Mouse (Mus musculus): ENCODE results near the gene Ralb.

Gene Ralb

DNA sequence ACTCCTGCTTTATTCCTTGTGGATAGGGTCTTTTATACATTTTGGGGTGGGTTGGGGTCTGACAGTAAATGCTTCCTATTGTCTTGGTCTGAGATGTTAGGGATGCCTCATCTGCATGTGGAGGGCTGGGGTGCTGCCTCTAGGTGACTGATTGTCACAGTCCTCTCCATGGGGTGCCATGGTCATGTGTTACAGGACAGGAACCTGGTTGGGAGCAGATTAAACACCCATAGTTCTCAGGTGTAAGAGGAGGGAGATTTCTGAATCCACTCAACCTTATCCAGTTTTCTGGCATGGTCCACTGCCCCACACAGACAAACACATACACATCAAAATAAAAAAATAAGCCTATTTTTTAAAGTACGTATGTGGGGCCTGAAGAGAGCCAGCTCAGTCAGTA lies 12.1 kb downstream of the Ralb start:
- DNase-seq (ENCODE audit: low read depth, low spot score): no peak

DNA sequence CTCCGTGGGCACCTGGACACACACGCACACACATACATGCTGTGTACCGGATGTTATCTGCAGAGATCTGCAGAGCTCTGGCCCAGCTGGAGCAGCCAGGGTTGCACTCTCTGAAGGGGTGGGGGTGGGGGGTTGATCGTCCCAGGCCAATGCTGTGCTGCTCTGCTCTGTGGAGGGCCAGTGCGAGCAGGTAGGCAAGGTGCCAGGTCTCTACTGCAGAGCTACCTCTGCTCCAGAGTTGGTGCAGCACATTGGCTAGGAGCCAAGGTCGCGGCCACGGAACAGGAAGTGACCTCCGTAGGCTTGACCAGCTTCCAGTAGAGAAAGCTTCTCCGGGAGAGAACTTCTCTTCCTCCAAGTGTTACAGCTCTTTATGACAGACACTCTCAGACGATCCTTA lies 12.5 kb downstream of the Ralb start:
- DNase-seq (ENCODE audit: low read depth, low spot score): no peak

DNA sequence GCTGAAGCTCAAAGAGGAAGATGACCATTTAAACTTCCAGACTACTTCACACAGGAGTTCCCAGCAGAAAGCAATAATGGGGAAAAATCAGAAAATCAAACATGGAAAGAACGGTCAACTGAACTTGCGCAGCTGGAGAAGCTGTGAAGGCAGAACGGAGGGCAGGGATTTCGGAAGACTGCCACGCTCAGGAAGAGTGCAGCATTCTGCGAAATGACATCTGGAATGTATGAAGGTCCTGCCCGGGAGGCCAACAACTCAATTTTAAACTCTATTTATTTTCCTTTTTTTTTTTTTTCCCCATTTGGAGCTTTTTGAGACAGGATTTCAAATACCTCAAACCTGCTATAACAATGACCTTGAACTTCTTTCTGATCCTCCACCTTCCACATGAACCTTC lies 13.8 kb downstream of the Ralb start:
- DNase-seq (ENCODE audit: low read depth, low spot score): no peak

DNA sequence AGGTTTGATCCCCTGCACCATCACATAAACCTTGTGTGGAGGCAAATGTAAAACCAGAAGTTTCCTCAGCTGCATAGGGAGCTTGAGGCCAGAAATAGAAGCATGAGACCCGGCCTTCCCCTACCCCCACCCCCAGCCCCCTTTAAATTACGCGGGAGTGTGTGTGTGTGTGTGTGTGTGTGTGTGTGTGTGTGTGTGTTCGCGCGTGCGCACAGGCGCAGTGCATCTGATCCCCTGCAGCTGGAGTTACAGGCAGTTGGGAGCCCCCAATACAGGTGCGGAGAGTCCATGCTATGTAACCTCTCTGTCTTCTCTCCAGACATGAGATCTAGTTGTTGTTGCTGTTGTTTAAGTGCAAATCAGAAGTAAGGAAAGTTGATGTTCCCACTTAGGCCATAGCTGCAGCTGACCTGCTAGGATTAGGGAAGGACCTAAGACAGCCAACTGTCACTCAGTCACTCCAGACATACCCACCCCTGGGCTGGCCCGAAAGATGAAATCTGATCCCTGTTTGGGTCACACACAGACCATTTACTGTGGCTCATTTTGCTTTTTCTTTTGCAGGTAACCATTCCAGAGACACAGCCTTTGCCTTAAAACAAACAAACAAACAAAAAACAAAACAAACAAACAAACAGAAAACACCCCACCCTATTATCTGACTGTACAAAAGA lies 16.5 kb downstream of the Ralb start:
- no peak for DNase-seq (ENCODE audit: low read depth, low spot score)

DNA sequence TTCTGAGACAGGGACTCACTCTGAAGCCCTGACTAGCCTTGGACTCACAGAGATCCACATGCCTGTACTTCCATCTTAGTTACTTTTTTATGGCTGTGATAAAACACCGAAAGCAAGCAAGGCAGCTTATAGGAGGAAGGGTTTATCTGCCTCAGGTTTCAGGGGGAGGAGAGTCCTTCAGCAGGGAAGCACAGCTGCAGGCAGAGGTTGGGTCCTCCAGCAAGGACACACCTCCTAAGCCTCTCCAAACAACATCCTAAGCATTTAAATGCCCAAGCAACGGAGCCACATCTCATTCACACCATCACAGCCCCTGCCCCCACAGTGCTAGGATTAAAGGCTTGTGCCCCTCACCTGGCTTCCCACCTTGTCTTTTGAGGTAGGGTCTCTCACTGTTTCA lies 18.8 kb downstream of the Ralb start:
- no peak for DNase-seq (ENCODE audit: low read depth, low spot score)

DNA sequence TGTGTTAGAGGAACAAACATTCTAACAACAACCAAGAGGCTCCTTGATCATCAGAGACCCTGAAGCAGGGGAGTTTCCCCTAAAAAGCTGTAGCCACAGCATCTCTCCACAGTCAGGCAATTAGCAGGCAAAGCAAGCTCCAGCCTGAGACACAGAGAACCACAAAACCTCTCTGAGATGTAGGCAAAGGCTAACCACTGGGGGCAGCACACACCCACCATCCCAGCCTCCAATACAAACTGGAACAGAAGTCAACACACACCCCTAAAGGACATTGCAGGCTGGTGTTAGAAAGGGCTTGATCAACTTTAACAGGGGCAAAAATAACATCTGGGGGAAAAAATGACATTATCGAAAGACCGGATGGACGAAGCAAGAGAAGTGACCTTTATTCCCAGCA lies 20.1 kb downstream of the Ralb start:
- DNase-seq (ENCODE audit: low read depth, low spot score): no peak

DNA sequence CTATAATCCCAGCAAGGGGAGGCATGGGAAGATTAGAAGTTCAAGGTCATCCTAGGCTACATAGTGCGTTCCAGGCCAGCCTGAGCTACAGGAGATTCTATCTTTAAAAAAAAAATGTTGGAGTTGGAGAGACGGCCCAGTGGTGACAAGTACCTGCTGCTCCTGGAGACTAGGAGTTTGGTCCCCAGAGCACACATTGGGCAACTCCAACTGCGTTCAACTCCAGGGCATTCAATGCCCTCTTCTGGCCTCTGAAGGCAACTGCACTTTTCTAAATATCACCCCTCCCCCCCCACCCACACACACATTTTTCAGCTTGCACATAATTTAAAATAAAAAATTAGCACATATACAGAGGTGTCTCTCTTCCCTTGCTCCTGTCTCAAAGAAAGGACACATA lies 21.7 kb downstream of the Ralb start:
- DNase-seq (ENCODE audit: low read depth, low spot score): no peak

DNA sequence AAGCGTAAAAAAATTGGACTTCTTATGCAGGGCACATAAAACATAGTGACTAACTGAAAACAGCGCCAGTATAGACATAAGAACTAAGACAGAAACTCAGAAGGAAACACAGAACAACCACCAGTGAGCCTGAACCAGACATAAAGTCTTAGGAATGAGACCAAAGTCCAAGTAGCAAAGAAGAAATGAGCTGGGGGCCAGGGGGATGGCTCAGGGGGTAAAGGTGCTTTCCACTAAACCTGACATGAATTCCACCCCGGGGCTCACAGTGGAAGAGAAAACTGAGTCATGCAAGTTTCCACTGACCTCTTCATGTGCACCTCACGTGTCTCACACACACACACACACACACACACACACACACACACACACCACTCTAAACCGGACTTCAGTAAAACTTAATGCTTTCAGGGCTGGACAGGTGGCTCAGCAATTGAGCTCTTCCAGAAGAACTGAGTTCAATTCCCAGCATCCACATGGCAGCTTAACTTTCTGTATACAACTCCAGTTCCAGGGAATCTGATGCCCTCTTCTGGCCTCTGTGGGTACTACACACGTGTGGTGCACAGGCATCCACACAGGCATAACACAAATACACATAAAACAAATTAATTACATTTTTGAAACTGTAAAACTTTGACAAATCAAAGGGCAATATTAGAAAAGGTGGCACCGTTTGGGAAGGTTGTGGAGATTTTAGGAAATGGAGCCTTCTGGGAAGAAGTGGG lies 23.2 kb downstream of the Ralb start:
- DNase-seq (ENCODE audit: low read depth, low spot score): no peak

DNA sequence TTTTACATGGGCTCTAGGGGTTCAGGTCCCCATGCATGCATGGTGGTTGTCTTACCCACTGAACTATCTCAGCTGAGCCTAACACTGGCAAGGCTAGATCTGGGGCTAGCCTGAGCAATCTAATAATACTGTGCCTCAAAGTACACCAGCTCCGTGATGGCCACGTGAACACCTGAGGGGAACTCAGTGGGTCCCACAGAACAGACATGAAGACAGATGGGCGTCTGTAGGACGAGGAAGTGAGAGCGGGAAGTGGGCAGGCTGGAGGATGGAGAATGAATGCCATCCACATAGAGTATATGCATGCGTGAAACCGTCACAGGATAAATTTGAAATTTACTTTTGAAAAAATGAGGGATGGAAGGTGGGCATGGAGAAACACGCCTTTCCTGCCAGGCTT lies 23.9 kb downstream of the Ralb start:
- no peak for DNase-seq (ENCODE audit: low read depth, low spot score)

DNA sequence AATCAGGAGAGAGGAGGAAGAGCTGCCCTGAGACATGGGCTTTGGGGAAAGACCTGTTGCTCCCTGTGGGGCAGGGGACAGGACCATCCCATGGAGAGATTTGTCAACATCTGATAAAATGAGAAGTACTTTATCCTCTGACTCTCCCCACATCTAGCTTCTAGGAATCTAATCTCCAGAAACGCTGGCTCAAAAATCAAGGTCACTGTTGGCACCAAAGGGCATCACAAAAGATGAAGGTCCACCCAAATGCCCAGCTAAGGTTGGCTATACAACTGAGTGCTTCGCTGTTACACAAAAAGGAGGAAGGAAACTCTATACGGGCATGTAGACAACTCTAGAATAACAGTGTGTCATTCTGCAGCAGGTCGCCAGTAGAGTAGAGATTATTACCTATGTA lies 25.0 kb downstream of the Ralb start:
- no peak for DNase-seq (ENCODE audit: low read depth, low spot score)

DNA sequence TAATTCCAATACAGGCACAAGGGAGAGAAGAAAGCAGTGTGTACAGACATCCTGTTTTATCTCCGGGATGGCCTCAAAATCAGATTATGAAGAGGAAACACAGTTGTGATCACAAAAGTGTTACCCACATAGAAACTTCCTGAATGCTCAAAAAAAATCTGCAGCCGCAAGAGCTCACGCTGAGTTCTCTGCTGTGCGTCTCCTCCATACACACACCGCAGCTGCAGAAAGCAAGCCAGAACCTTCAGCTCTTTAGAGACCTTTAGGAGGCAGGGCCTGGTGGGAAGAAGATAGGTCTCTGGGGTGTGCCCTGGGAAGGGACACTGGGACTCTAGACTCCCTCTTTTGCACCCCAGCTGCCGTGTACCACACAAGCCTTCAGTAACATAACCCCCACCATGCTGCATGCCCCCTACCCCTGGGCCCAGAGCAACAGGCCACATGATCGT lies 27.7 kb downstream of the Ralb start:
- DNase-seq (ENCODE audit: low read depth, low spot score): no peak

DNA sequence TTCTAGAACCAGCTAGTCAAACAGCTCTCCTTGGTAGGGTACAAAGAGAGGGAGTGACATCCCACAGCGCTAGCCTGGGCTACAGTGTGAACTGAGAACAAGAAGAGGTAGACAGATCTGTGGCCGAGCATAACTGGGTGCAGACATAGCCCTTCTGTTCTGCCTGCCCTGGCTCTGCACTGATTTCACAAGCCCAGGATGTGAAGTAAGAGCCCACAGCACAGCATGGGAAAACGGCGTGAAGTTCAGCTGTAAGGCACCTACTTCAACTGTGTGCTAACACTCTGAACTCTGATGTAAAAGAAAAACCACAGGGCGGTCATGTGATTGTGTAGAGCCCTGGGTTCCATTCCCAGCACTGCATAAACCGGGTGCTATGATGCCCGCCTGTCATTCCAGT lies 29.9 kb downstream of the Ralb start:
- no peak for DNase-seq (ENCODE audit: low read depth, low spot score)

DNA sequence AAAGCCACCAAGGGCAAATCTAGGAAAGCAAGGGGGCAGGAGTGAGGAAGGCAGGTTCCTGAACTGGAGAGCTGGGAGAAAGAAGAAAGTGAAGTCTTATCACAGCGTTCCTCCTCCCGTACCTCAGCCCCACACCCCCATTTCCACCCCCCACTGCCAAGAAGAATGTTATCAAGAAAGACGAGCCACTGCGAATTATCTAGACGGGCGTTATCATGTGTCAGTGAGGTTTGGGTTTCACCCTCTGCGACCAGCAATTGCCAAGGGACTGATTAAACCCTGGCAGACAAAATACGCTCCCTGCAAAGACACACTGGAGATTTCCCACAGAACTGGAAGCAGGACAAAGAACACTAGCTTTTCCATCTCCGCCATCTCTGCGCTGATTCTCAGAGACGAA lies 31.9 kb downstream of the Ralb start:
- no peak for DNase-seq (ENCODE audit: low read depth, low spot score)

DNA sequence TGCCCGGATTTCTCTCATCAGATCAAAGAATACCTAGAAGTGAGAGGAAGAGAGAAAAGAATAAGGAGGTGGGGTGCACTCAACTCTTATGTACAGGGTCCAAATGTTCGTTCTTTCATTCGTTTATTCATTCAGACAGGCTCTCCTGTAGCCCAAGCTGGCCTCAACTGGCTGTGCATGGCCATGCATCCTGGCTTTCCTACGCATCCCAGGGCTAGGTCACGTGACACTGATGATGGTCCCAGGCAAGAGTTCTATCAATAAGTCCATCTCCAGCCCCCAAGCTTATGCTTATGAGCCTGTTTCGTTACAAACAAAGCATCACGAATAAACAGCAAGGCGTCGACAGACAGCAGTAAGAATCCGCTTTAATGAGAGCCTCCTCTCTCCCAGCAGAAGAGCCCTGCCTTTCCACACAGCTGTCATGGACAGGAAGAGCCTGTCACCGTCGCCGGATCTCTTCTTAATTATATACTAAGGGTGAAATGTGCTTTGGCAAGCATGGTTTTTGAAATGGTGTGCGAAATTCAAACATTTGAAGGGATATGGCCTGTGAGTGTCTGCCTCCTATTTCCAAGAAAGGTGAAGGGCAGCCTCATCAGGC lies 32.7 kb downstream of the Ralb start:
- DNase-seq (ENCODE audit: low read depth, low spot score): no peak

DNA sequence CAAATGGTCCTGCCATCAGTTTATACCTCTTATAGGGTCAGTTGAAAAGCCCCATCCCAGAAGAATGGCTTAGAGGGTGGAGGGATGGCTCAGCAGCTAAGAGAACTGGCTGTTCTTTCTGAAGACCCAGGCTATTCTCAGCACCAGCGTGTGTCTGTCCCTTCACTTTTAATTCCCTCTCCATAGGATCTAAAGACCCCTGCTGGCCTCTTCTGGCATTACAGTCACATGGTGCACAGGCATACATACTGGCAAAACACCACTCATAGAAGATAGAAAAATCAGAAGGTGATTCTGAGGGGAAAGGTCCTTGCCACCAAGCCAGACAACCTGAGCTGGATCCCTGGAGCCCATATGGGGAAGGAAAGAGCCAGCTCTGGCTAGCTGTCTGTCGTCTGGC lies 41.2 kb downstream of the Ralb start:
- DNase-seq (ENCODE audit: low read depth, low spot score): no peak

DNA sequence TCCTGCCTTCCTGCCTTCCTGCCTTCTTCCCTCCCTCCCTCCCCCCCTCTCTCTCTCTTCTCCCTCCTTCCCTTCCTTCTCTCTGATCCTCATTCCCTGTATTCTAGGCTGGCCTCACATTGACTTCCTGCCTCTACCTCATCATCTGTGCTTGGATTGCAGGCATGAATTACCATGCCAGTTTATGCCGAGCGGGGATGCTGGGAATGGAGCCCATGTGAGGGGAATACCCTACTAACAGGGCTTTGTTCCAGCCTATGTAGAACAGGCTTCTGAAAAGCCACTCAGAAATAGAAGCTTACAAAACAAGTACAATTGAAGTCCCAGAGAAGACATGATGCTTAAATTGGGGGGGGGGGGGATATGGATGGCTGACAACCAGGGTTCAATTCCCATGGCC lies 44.5 kb downstream of the Ralb start:
- DNase-seq (ENCODE audit: low read depth, low spot score): no peak

DNA sequence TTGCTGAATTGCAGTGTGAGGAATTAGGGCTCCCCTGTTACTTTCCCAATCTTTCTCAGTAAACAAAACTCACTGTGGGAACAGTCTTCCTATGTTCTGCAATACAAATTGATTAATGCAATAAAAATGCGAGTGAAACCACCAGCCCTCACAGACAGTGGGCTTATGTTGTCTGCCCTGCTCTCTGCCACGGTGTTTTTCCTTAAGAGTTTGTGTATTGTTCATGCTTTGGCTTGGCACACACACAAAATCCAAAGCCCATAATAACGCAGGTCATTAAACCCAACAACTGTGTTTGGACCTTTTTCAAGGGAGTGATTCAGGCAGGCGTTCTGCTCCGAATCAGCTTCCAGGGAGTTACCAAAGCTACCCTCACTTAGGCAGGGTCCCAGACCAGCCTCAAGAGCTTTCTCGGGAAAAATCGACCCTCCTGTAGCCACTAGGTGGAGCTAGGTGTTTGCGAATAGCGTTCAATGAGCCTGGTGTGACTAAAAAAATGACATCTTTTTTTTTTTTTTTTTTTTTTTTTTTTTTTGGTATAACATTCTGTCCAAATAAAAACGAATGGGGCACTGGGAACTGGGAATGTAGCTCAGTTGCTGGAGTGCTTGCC lies 46.5 kb downstream of the Ralb start:
- DNase-seq (ENCODE audit: low read depth, low spot score): peak; percentile 55

DNA sequence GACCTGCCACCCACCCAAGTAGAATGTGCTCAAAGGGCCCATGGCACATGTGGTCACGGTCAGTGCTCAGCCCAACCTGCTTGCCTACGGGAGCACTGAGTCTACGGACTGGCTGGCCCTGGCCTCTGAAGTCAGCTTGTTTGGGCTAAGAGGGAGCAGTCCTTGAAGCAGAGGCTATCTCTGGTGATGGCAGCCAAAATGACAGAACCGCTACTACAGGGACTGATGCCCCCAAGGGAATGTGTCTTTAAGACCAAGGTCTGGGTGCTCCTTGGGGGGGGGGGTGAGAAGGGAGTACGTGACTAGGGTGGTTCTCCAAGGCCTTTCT lies 47.1 kb downstream of the Ralb start:
- DNase-seq (ENCODE audit: low read depth, low spot score): no peak

DNA sequence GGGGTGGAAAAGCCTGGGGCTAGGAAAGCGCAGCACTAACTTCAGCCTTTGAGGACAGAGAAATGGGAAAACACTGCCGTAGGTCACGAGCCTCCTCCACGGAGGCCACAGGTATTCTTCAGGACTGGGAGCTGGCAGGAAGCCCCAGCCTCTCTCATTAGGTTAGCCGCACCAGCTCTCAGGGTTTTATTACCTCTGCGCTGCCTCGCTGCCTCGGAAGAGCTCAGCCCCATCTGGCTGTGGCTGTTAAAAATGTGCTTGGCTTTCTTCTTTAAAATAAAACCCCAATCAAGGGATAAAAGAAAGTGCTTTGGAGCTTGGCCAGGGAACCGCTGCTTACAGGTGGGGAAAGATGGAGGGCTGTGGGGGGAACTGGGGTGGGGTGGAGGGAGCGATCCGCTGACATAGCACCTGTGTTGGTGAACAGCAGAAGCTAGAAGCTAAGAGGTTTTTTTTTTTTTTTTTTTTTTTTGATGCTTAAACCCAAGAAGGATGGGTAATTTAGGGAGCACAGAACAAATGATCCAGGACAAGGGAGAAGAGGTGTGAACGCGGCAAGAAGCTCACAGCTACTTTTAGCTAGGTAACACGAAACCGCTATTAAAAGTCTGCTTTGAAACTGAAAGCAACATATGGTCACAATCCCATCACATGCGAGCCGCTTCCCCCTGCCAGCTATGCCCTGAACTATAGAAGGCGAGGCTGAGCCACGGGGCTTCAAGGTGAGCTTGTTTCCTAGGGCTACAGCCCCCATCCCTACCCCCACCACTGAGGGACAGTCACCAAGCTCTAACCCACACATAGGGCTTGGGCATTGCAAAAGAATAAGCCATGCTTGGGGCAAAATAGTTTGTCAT lies 47.7 kb downstream of the Ralb start:
- no peak for DNase-seq (ENCODE audit: low read depth, low spot score)

DNA sequence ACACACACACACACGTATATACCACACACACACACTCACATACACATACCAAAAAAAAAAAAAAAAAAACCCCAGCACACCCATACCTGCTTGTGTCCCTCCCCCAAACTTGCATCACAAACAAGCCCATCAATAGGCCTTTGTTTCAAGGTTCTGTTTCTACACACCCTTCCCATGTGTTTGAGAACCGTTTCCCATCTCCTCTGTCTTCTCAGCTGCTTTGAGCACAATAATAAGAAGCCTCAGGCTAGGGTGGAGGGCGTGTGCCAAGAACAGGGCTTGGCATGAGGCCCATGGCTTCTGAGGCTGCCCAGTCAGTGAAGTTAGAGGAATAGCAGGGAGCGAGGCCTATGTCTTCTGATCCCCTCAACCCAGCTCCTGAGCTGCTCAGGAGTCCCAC lies 50.9 kb downstream of the Ralb start:
- DNase-seq (ENCODE audit: low read depth, low spot score): no peak

DNA sequence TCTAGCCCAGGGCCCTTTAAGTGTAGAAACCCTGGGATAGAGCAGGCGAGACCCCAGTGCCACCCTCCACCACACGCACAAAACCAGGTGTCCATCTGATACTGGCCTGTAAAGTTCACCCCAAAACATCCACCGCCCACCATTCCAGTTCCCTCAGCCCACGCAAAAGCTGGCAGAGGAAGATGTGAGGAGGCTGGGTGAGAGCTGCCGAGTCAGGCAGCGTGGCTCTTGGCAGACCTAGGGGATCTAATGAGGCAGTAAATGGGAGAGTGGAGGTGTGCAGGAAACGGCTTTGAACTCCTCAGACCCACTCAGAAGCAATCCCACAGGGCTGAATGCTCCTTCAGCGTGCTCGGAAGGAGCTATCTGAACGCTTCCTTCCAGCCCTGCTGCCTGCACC lies 53.2 kb downstream of the Ralb start:
- no peak for DNase-seq (ENCODE audit: low read depth, low spot score)
